Mouse (Mus musculus) forebrain, embryonic 11.5 days (tissue): ENCODE data around the gene Gm45208. TPM values are rescaled to one million over a fixed set of nuclear protein-coding genes. Genes with fewer than 3 reads are reported as not detected.
"Not testable (repeated sequence)": the region's sequence is repeated elsewhere in the genome, so short reads cannot be mapped to it uniquely, and the experiment has no call there.

Experiments used
- ATAC-seq: fragments of 200-750 bp; cut with Nextera tagmentation; replicated peaks from 2 replicates; pipeline ENCODE4 v1.8.0; 2017; ENCODE audit warnings: moderate TSS enrichment; ENCODE audit not compliant: low FRiP score
- DNase-seq: peaks from one replicate; pipeline ENCODE4 v3.0.0-alpha.2; 2017; ENCODE audit warnings: low spot score
- H3K27ac ChIP-seq: fragments of 300-500 bp; sonication (generic); 2 replicates; pipeline ENCODE4 v1.5.1; 2014; ENCODE audit warnings: low read depth, low read length
- H3K27me3 ChIP-seq: fragments of 300-500 bp; sonication (generic); 2 replicates; pipeline ENCODE4 v1.6.1; 2014; ENCODE audit warnings: mild to moderate bottlenecking, low read length, mixed read lengths; ENCODE audit not compliant: control insufficient read depth, insufficient read depth
- H3K36me3 ChIP-seq: fragments of 300-500 bp; sonication (generic); 2 replicates; pipeline ENCODE4 v1.6.1; 2014; ENCODE audit warnings: mild to moderate bottlenecking, low read length, moderate library complexity, mixed read lengths; ENCODE audit not compliant: control insufficient read depth, insufficient read depth
- H3K4me1 ChIP-seq: fragments of 300-500 bp; sonication (generic); replicated peaks from 2 replicates; pipeline ENCODE4 v1.6.1; 2014; ENCODE audit warnings: low read length, mixed read lengths; ENCODE audit not compliant: control insufficient read depth, insufficient read depth
- H3K4me2 ChIP-seq: fragments of 300-500 bp; sonication (generic); 2 replicates; pipeline ENCODE4 v1.6.1; 2014; ENCODE audit warnings: low read depth, mild to moderate bottlenecking, low read length, moderate library complexity, mixed read lengths; ENCODE audit not compliant: severe bottlenecking
- H3K4me3 ChIP-seq: fragments of 300-500 bp; sonication (generic); 2 replicates; pipeline ENCODE4 v1.5.1; 2014; ENCODE audit warnings: low read depth, low read length
- H3K9ac ChIP-seq: fragments of 300-500 bp; sonication (generic); 2 replicates; pipeline ENCODE4 v1.6.1; 2014; ENCODE audit warnings: low read length
- H3K9me3 ChIP-seq: fragments of 300-500 bp; sonication (generic); 2 replicates; pipeline ENCODE4 v1.6.1; 2016; ENCODE audit warnings: low read length, mixed read lengths; ENCODE audit not compliant: control insufficient read depth
- WGBS: fragments of 180-500 bp; shearing (Covaris S2); extraction: QIAGEN DNeasy Blood & Tissue Kit; methylation state at CpG from one replicate; pipeline ENCODE4 v1.1.7; 2014; 5-methylcytosine and 5-hydroxymethylcytosine counted together
- polyA plus RNA-seq: library from polyadenylated mRNA; unstranded; fragments of >200 nt; fragmentation: Nextera tagmentation; extraction: Ambion mirVana; gene quantifications from 2 replicates; pipeline ENCODE4 v1.2.1, GENCODE M21; 2014

The Gm45208 gene
- polyA plus RNA-seq, 1 experiment from 2014 or later, result not detected

- H3K4me2 ChIP-seq, result peak within 1 kb of the TSS; percentile 48; the same call in 1 of the 2 replicates
- H3K4me3 ChIP-seq, result no peak within 1 kb of the TSS
- WGBS, result 64% methylated on average over 14 of the region's 14 CpGs
- H3K4me1 ChIP-seq, result no peaks in the 10 kb centered on the region
- H3K9me3 ChIP-seq, result no peaks in the 10 kb centered on the region
- H3K27me3 ChIP-seq, result no peaks in the 10 kb centered on the region
- H3K9ac ChIP-seq, result peak within 1 kb of the TSS; percentile 27; the same call in 1 of the 2 replicates
- DNase-seq, result no peak
- no peak within 1 kb of the TSS for H3K27ac ChIP-seq
- H3K36me3 ChIP-seq, result no peaks in the 10 kb centered on the region
- ATAC-seq, result no peak
Observed at GRCm38 (mm10) chrX:7680864-7681263, 41.2 kb upstream of the Gm45208 start, which contains the start of gene Magix. Gene Magix, minus strand, starts transcription at chrX:7681251.

GRCm38 (mm10) chrX:7688321-7688720, 33.7 kb upstream of the Gm45208 start:
- Histone ChIP-seq H3K9me3 (no peaks in the 10 kb centered on the region), H3K9ac (no peak overlapping the region), H3K27ac (no peak overlapping the region), H3K4me2 (no peak overlapping the region), H3K4me1 (no peaks in the 10 kb centered on the region), H3K27me3 (no peaks in the 10 kb centered on the region), H3K36me3 (no peaks in the 10 kb centered on the region), H3K4me3 (no peak overlapping the region)
- DNase-seq (no peak), ATAC-seq (no peak)
- WGBS, result 93% methylated on average over 2 of the region's 2 CpGs

GRCm38 (mm10) chrX:7690486-7690885, 31.6 kb upstream of the Gm45208 start:
- Histone ChIP-seq H3K27ac (no peak overlapping the region), H3K9ac (no peak overlapping the region), H3K27me3 (no peaks in the 10 kb centered on the region), H3K4me1 (no peaks in the 10 kb centered on the region), H3K9me3 (no peaks in the 10 kb centered on the region), H3K4me2 (no peak overlapping the region), H3K36me3 (no peaks in the 10 kb centered on the region), H3K4me3 (no peak overlapping the region)
- 67% methylated on average over 3 of the region's 3 CpGs for WGBS
- ATAC-seq (no peak), DNase-seq (no peak)

- no peak overlapping the region for H3K4me2 ChIP-seq
- H3K27me3 ChIP-seq, result no peaks in the 10 kb centered on the region
- no peak overlapping the region for H3K9ac ChIP-seq
- H3K9me3 ChIP-seq, result no peaks in the 10 kb centered on the region
- no peak overlapping the region for H3K27ac ChIP-seq
- H3K4me1 ChIP-seq, result no peaks in the 10 kb centered on the region; the same call in 1 of the 2 replicates
- ATAC-seq (no peak), DNase-seq (no peak)
- 36% methylated on average over 4 of the region's 4 CpGs for WGBS
- H3K4me3 ChIP-seq, result no peak overlapping the region
- no peaks in the 10 kb centered on the region for H3K36me3 ChIP-seq
Observed at GRCm38 (mm10) chrX:7692862-7693261, 29.2 kb upstream of the Gm45208 start.

- peak; percentile 34 for ATAC-seq
- H3K9me3 ChIP-seq, result no peaks in the 10 kb centered on the region
- H3K4me2 ChIP-seq, result peak overlapping the region; percentile 21; the same call in 1 of the 2 replicates
- H3K9ac ChIP-seq, result no peak overlapping the region
- no peaks in the 10 kb centered on the region for H3K27me3 ChIP-seq
- no peaks in the 10 kb centered on the region for H3K36me3 ChIP-seq
- H3K4me3 ChIP-seq, result no peak overlapping the region
- DNase-seq, result no peak
- WGBS, result 49% methylated on average over 6 of the region's 6 CpGs
- H3K27ac ChIP-seq, result no peak overlapping the region
- H3K4me1 ChIP-seq, result no peaks in the 10 kb centered on the region; the same call in 1 of the 2 replicates
Observed at GRCm38 (mm10) chrX:7696520-7696919, 25.5 kb upstream of the Gm45208 start.

GRCm38 (mm10) chrX:7696954-7697381, 25.1 kb upstream of the Gm45208 start, which contains the start of gene Gpkow:
Gene Gpkow, plus strand, starts transcription at chrX:7697131.
- DNase-seq, result peak; percentile 84
- WGBS, result 12% methylated on average over 33 of the region's 33 CpGs

GRCm38 (mm10) chrX:7713764-7714134, 8.3 kb upstream of the Gm45208 start:
- DNase-seq, H3K9me3 ChIP-seq, H3K27ac ChIP-seq, ATAC-seq, H3K27me3 ChIP-seq, H3K36me3 ChIP-seq, H3K4me1 ChIP-seq: not testable (repeated sequence)
- WGBS, result 31% methylated on average over 5 of the region's 12 CpGs
- Histone ChIP-seq H3K9ac (peak overlapping the region; percentile 32; the same call in 1 of the 2 replicates), H3K4me3 (peak overlapping the region; percentile 26), H3K4me2 (peak overlapping the region; percentile 43)

More at GRCm38 (mm10) chrX:7696954-7697381, 25.1 kb upstream of the Gm45208 start, which contains the start of gene Gpkow:
- H3K27ac ChIP-seq, result no peak within 1 kb of the TSS
- peak; percentile 94 for ATAC-seq
- H3K27me3 ChIP-seq, result no peaks in the 10 kb centered on the region
- no peaks in the 10 kb centered on the region for H3K9me3 ChIP-seq
- H3K4me3 ChIP-seq, result peak within 1 kb of the TSS; percentile 49
- H3K36me3 ChIP-seq, result no peaks in the 10 kb centered on the region
- peak within 1 kb of the TSS; percentile 50 for H3K9ac ChIP-seq
- H3K4me2 ChIP-seq, result peak within 1 kb of the TSS; percentile 58
- H3K4me1 ChIP-seq, result no peaks in the 10 kb centered on the region; the same call in 1 of the 2 replicates

GRCm38 (mm10) chrX:7714135-7714899, 7.7 kb upstream of the Gm45208 start, which contains the start of gene Wdr45:
Gene Wdr45, plus strand, starts transcription at chrX:7714333.
- not testable (repeated sequence) for H3K27ac ChIP-seq, H3K4me1 ChIP-seq, H3K9me3 ChIP-seq, H3K27me3 ChIP-seq, H3K36me3 ChIP-seq
- Histone ChIP-seq H3K4me3 (peak within 1 kb of the TSS; percentile 26), H3K9ac (peak within 1 kb of the TSS; percentile 32; the same call in 1 of the 2 replicates), H3K4me2 (peak within 1 kb of the TSS; percentile 43)
- WGBS, result 18% methylated on average over 37 of the region's 60 CpGs
- peak; percentile 97 for ATAC-seq
- DNase-seq, result peak; percentile 90
